Mouse (Mus musculus): ENCODE measurements around the gene Dnajb9. TPM values are rescaled to one million over a fixed set of nuclear protein-coding genes. Genes with fewer than 3 reads are reported as not detected.
A peak's percentile ranks its signal among the peaks of the same experiment; 100 is the strongest.
"Not testable (repeated sequence)": the region's sequence is repeated elsewhere in the genome, so short reads cannot be mapped to it uniquely, and the experiment has no call there.

Gene Dnajb9
- 18.5 and 19.8 TPM in 2 replicates for polyA plus RNA-seq (2016; fragmentation: Nextera tagmentation; extraction: Ambion mirVana)

GRCm38 (mm10) chr12:44209824-44210752 lies at the start of gene Dnajb9:
Dnajb9 (minus strand) TSS chr12:44210326.
- under 1% methylated on average over 77 of the region's 77 CpGs for WGBS
- H3K36me3 ChIP-seq: peaks cover 8% of the 10 kb centered on the region
- H3K4me3 ChIP-seq (replicated peaks): peak within 1 kb of the TSS; percentile 94
- peak within 1 kb of the TSS; percentile 74 for H3K4me2 ChIP-seq
- H3K27me3 ChIP-seq: no peaks in the 10 kb centered on the region
- ATAC-seq (ENCODE audit: insufficient number of reproducible peaks, insufficient read depth, low FRiP score, low TSS enrichment, low read depth): peak; percentile 99
- peak within 1 kb of the TSS; percentile 87 for H3K27ac ChIP-seq
- peaks cover 8% of the 10 kb centered on the region for H3K4me1 ChIP-seq (replicated peaks)
- H3K9ac ChIP-seq (replicated peaks): peak within 1 kb of the TSS; percentile 91
- no peaks in the 10 kb centered on the region for H3K9me3 ChIP-seq

GRCm38 (mm10) chr12:44248309-44248977 lies 38.3 kb upstream of the Dnajb9 start:
- 81% methylated on average over 9 of the region's 9 CpGs for WGBS
- no peak overlapping the region for H3K4me3 ChIP-seq (replicated peaks)

GRCm38 (mm10) chr12:44245739-44246138 lies 35.6 kb upstream of the Dnajb9 start:
- H3K4me3 ChIP-seq (replicated peaks): no peak overlapping the region
- no peaks in the 10 kb centered on the region for H3K27me3 ChIP-seq
- ATAC-seq (ENCODE audit: insufficient number of reproducible peaks, insufficient read depth, low FRiP score, low TSS enrichment, low read depth): no peak
- H3K4me2 ChIP-seq: no peak overlapping the region
- H3K4me1 ChIP-seq (replicated peaks): no peaks in the 10 kb centered on the region
- no peak overlapping the region for H3K27ac ChIP-seq
- no peaks in the 10 kb centered on the region for H3K9me3 ChIP-seq
- WGBS: 84% methylated on average over 3 of the region's 3 CpGs
- H3K9ac ChIP-seq (replicated peaks): no peak overlapping the region
- no peaks in the 10 kb centered on the region for H3K36me3 ChIP-seq

More at GRCm38 (mm10) chr12:44248309-44248977, 38.3 kb upstream of the Dnajb9 start:
- Histone ChIP-seq H3K36me3 (no peaks in the 10 kb centered on the region), H3K4me1 (replicated peaks) (no peaks in the 10 kb centered on the region), H3K9me3 (no peaks in the 10 kb centered on the region), H3K27me3 (no peaks in the 10 kb centered on the region), H3K27ac (no peak overlapping the region), H3K9ac (replicated peaks) (no peak overlapping the region), H3K4me2 (no peak overlapping the region)
- ATAC-seq (ENCODE audit: insufficient number of reproducible peaks, insufficient read depth, low FRiP score, low TSS enrichment, low read depth): no peak

- Histone ChIP-seq H3K9me3 (no peaks in the 10 kb centered on the region), H3K4me3 (replicated peaks) (no peak overlapping the region), H3K27ac (no peak overlapping the region), H3K9ac (replicated peaks) (no peak overlapping the region), H3K4me1 (replicated peaks) (no peaks in the 10 kb centered on the region), H3K27me3 (no peaks in the 10 kb centered on the region), H3K4me2 (no peak overlapping the region), H3K36me3 (no peaks in the 10 kb centered on the region)
- no peak for ATAC-seq (ENCODE audit: insufficient number of reproducible peaks, insufficient read depth, low FRiP score, low TSS enrichment, low read depth)
- WGBS: 91% methylated on average over 4 of the region's 4 CpGs
Measured at GRCm38 (mm10) chr12:44242407-44242806, 32.3 kb upstream of the Dnajb9 start.

GRCm38 (mm10) chr12:44241090-44241489 lies 31.0 kb upstream of the Dnajb9 start:
- H3K27me3 ChIP-seq: no peaks in the 10 kb centered on the region
- ATAC-seq (ENCODE audit: insufficient number of reproducible peaks, insufficient read depth, low FRiP score, low TSS enrichment, low read depth): no peak
- no peak overlapping the region for H3K4me3 ChIP-seq (replicated peaks)
- H3K27ac ChIP-seq: no peak overlapping the region
- H3K9me3 ChIP-seq: no peaks in the 10 kb centered on the region
- no peak overlapping the region for H3K9ac ChIP-seq (replicated peaks)
- H3K36me3 ChIP-seq: no peaks in the 10 kb centered on the region
- 72% methylated on average over 7 of the region's 7 CpGs for WGBS
- H3K4me1 ChIP-seq (replicated peaks): no peaks in the 10 kb centered on the region
- no peak overlapping the region for H3K4me2 ChIP-seq

GRCm38 (mm10) chr12:44224650-44225049 lies 14.5 kb upstream of the Dnajb9 start:
- WGBS: 78% methylated on average over 3 of the region's 3 CpGs
- Histone ChIP-seq H3K36me3 (no peaks in the 10 kb centered on the region), H3K4me3 (replicated peaks) (no peak overlapping the region), H3K9ac (replicated peaks) (no peak overlapping the region), H3K27ac (no peak overlapping the region), H3K27me3 (peaks cover 18% of the 10 kb centered on the region), H3K9me3 (no peaks in the 10 kb centered on the region), H3K4me1 (replicated peaks) (0 out of 2 replicates have a peak, but pooled peaks cover 3% of the 10 kb centered on the region), H3K4me2 (no peak overlapping the region)
- ATAC-seq (ENCODE audit: insufficient number of reproducible peaks, insufficient read depth, low FRiP score, low TSS enrichment, low read depth): no peak

GRCm38 (mm10) chr12:44223044-44223443 lies 12.9 kb upstream of the Dnajb9 start:
- ATAC-seq (ENCODE audit: insufficient number of reproducible peaks, insufficient read depth, low FRiP score, low TSS enrichment, low read depth): no peak
- 0 out of 2 replicates have a peak, but pooled peaks cover 3% of the 10 kb centered on the region for H3K4me1 ChIP-seq (replicated peaks)
- H3K9ac ChIP-seq (replicated peaks): no peak overlapping the region
- no peak overlapping the region for H3K4me2 ChIP-seq
- H3K4me3 ChIP-seq (replicated peaks): no peak overlapping the region
- no peaks in the 10 kb centered on the region for H3K9me3 ChIP-seq
- H3K27ac ChIP-seq: no peak overlapping the region
- peaks cover 18% of the 10 kb centered on the region for H3K27me3 ChIP-seq
- 60% methylated on average over 3 of the region's 3 CpGs for WGBS
- no peaks in the 10 kb centered on the region for H3K36me3 ChIP-seq

GRCm38 (mm10) chr12:44221651-44222356 lies 11.7 kb upstream of the Dnajb9 start:
- ATAC-seq (ENCODE audit: insufficient number of reproducible peaks, insufficient read depth, low FRiP score, low TSS enrichment, low read depth): no peak
- H3K4me3 ChIP-seq (replicated peaks): peak overlapping the region; percentile 65
- WGBS: 1% methylated on average over 89 of the region's 89 CpGs

GRCm38 (mm10) chr12:44221070-44221469 lies 10.9 kb upstream of the Dnajb9 start, which contains the start of gene Pnpla8:
Pnpla8 (plus strand) TSS chr12:44221370.
- Histone ChIP-seq H3K9ac (replicated peaks) (peak within 1 kb of the TSS; percentile 71), H3K27me3 (peaks cover 18% of the 10 kb centered on the region), H3K4me3 (replicated peaks) (peak within 1 kb of the TSS; percentile 65), H3K4me2 (peak within 1 kb of the TSS; percentile 81)
- not testable (repeated sequence) for H3K27ac ChIP-seq; H3K4me1 ChIP-seq (replicated peaks); H3K9me3 ChIP-seq; ATAC-seq (ENCODE audit: insufficient number of reproducible peaks, insufficient read depth, low FRiP score, low TSS enrichment, low read depth); H3K36me3 ChIP-seq
- 91% methylated on average over 2 of the region's 2 CpGs for WGBS

More at GRCm38 (mm10) chr12:44221651-44222356, 11.7 kb upstream of the Dnajb9 start:
- Histone ChIP-seq H3K4me1 (replicated peaks) (0 out of 2 replicates have a peak, but pooled peaks cover 3% of the 10 kb centered on the region), H3K27me3 (peaks cover 18% of the 10 kb centered on the region), H3K9me3 (no peaks in the 10 kb centered on the region), H3K9ac (replicated peaks) (peak overlapping the region; percentile 71), H3K27ac (no peak overlapping the region), H3K4me2 (peak overlapping the region; percentile 81), H3K36me3 (no peaks in the 10 kb centered on the region)

- H3K4me1 ChIP-seq (replicated peaks): peaks cover 8% of the 10 kb centered on the region
- no peak overlapping the region for H3K27ac ChIP-seq
- no peaks in the 10 kb centered on the region for H3K9me3 ChIP-seq
- no peak overlapping the region for H3K4me2 ChIP-seq
- 93% methylated on average over 3 of the region's 3 CpGs for WGBS
- no peak overlapping the region for H3K9ac ChIP-seq (replicated peaks)
- no peaks in the 10 kb centered on the region for H3K36me3 ChIP-seq
- ATAC-seq (ENCODE audit: insufficient number of reproducible peaks, insufficient read depth, low FRiP score, low TSS enrichment, low read depth): no peak
- no peak overlapping the region for H3K4me3 ChIP-seq (replicated peaks)
- no peaks in the 10 kb centered on the region for H3K27me3 ChIP-seq
Measured at GRCm38 (mm10) chr12:44211555-44211954, 1.4 kb upstream of the Dnajb9 start.
